Mouse (Mus musculus): ENCODE results near the gene Tmem217.

DNA sequence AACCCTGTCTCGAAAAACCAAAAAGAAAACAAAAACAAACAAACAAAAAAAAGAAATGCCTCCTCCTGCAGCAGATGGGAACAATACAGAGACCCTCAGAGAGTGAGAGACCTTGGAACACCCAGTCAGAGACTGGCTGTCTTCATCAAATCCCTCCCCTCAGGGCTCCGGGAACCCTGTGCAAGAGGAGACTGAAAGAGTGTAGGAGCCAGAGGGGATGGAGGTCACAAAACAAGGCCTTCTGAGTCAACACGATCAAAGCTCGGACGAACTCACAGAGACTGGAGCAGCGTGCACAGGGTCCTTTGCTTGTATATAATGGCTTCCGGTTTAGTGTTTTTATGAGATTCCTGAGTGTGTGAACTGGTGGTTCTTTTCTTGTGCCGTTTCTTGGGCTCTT, 11.8 kb downstream of the Tmem217 start:
- TF ChIP-seq CTCF (conservative IDR thresholded peaks at IDR 0.05; ENCODE audit: low read length) (no peak), POU5F1 (IDR thresholded peaks at IDR 0.05; ENCODE audit: borderline replicate concordance, low read length) (no peak)

All from E14TG2a.4 (cell line).